Mouse (Mus musculus): Measurements from ENCODE around the gene Gm15737. TPM values are rescaled to one million over a fixed set of nuclear protein-coding genes. Genes with fewer than 3 reads are reported as not detected.

Gm15737 gene
- polyA plus RNA-seq, 1 experiment from 2014 or later, result 0.13 TPM

DNA sequence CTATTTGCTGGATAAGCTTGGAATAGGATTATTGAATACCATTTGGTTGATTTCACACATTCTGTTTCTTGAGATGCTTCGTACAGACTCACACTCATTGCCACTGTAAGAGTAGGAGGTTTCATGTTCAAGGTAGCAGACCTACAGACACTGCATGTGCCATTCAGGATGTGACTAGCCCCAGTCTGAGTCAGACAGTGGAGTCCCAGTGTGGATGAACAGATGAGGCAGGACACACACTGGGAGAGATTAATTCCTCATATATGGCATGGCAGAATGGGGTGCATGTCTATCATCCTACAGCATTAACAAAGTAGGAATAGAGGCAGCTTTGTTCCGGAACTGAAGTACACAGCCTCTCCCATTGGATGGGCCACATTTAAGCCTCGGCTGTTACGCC lies 8.1 kb downstream of the Gm15737 start:
- H3K4me2 ChIP-seq (replicated peaks; ENCODE audit: low read depth, low read length), result no peak overlapping the region
- H3K27me3 ChIP-seq (ENCODE audit: control insufficient read depth, insufficient read depth, low read length), result no peaks in the 10 kb centered on the region
- H3K9ac ChIP-seq (replicated peaks; ENCODE audit: low read depth, low read length), result no peak overlapping the region
- H3K4me3 ChIP-seq (ENCODE audit: low read depth, low read length), result no peak overlapping the region
- 91% methylated on average over 4 of the region's 4 CpGs for WGBS
- H3K27ac ChIP-seq (ENCODE audit: low read length), result no peak overlapping the region
- H3K9me3 ChIP-seq (ENCODE audit: control insufficient read depth, low read depth, low read length), result no peaks in the 10 kb centered on the region
- ATAC-seq (ENCODE audit: insufficient number of reproducible peaks, insufficient read depth, low FRiP score, low read depth), result no peak
- no peaks in the 10 kb centered on the region for H3K4me1 ChIP-seq (ENCODE audit: control insufficient read depth, insufficient read depth, low read length)
- peaks cover 12% of the 10 kb centered on the region; the same call in 1 of the 2 replicates for H3K36me3 ChIP-seq (ENCODE audit: control insufficient read depth, insufficient read depth, low read length)

DNA sequence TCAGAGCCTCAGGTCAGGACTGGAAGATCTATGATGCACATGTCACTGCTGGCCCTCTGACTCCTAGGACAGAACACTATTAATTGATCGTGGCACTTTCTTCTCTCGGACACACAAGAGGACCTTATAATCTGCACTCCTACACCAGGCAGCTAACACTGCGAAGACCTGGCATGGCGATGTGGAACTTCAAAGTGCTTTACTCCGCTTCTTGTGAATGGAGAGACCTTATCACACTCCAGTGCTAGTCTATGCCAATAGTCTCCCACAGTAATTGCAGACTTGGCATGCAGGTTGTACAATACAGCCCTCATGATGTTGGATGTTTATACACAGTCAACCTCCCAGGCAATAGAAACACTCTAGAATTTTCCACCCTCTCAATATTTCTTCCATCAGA lies 9.6 kb downstream of the Gm15737 start:
- Histone ChIP-seq H3K4me3 (ENCODE audit: low read depth, low read length) (no peak overlapping the region), H3K9me3 (ENCODE audit: control insufficient read depth, low read depth, low read length) (no peaks in the 10 kb centered on the region), H3K4me1 (ENCODE audit: control insufficient read depth, insufficient read depth, low read length) (no peaks in the 10 kb centered on the region), H3K27me3 (ENCODE audit: control insufficient read depth, insufficient read depth, low read length) (no peaks in the 10 kb centered on the region), H3K27ac (ENCODE audit: low read length) (no peak overlapping the region), H3K36me3 (ENCODE audit: control insufficient read depth, insufficient read depth, low read length) (peaks cover 11% of the 10 kb centered on the region; the same call in 1 of the 2 replicates), H3K9ac (replicated peaks; ENCODE audit: low read depth, low read length) (no peak overlapping the region), H3K4me2 (replicated peaks; ENCODE audit: low read depth, low read length) (no peak overlapping the region)
- no peak for ATAC-seq (ENCODE audit: insufficient number of reproducible peaks, insufficient read depth, low FRiP score, low read depth)
- 83% methylated on average over 5 of the region's 5 CpGs for WGBS

DNA sequence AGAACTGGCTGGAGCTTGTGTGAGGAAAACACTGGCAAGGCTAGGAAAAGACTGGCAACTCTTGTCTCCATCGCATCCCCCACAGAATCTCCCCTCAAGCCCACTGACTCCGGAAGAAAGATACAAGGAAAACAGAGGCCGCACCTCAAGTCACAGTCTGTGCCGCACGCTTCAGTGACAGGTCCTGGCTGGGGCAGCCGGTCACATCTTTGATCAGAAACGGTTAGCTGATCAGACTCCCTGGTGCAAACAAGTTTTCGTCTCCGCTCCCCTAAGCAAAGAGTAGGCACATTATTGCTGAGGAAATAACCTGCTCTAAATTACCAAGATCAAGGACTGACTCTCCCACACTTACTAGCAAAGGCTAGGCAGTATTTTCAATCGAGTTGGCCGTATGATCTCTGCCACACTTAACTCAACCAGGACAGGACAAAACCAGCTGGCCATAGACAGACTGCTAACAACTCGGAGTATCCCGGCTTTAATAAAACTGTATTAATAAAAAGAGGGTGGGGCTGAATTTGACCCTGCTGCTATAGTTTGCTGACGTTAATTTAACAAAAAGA lies 10.6 kb downstream of the Gm15737 start:
- Histone ChIP-seq H3K36me3 (ENCODE audit: control insufficient read depth, insufficient read depth, low read length) (peaks cover 13% of the 10 kb centered on the region; the same call in 1 of the 2 replicates), H3K9ac (replicated peaks; ENCODE audit: low read depth, low read length) (no peak overlapping the region), H3K9me3 (ENCODE audit: control insufficient read depth, low read depth, low read length) (no peaks in the 10 kb centered on the region), H3K27ac (ENCODE audit: low read length) (no peak overlapping the region), H3K4me2 (replicated peaks; ENCODE audit: low read depth, low read length) (no peak overlapping the region), H3K27me3 (ENCODE audit: control insufficient read depth, insufficient read depth, low read length) (no peaks in the 10 kb centered on the region), H3K4me3 (ENCODE audit: low read depth, low read length) (no peak overlapping the region), H3K4me1 (ENCODE audit: control insufficient read depth, insufficient read depth, low read length) (no peaks in the 10 kb centered on the region)
- ATAC-seq (ENCODE audit: insufficient number of reproducible peaks, insufficient read depth, low FRiP score, low read depth), result no peak
- 85% methylated on average over 14 of the region's 14 CpGs for WGBS

GRCm38 (mm10) chr6:92882446-92882845 lies 13.3 kb downstream of the Gm15737 start:
- Histone ChIP-seq H3K27me3 (ENCODE audit: control insufficient read depth, insufficient read depth, low read length) (no peaks in the 10 kb centered on the region), H3K4me2 (replicated peaks; ENCODE audit: low read depth, low read length) (no peak overlapping the region), H3K9ac (replicated peaks; ENCODE audit: low read depth, low read length) (no peak overlapping the region), H3K36me3 (ENCODE audit: control insufficient read depth, insufficient read depth, low read length) (peaks cover 19% of the 10 kb centered on the region; the same call in 1 of the 2 replicates), H3K4me3 (ENCODE audit: low read depth, low read length) (no peak overlapping the region), H3K27ac (ENCODE audit: low read length) (no peak overlapping the region), H3K4me1 (ENCODE audit: control insufficient read depth, insufficient read depth, low read length) (no peaks in the 10 kb centered on the region), H3K9me3 (ENCODE audit: control insufficient read depth, low read depth, low read length) (no peaks in the 10 kb centered on the region)
- ATAC-seq (ENCODE audit: insufficient number of reproducible peaks, insufficient read depth, low FRiP score, low read depth), result no peak
- WGBS, result 74% methylated on average over 5 of the region's 5 CpGs

GRCm38 (mm10) chr6:92883131-92883900 lies 14.2 kb downstream of the Gm15737 start:
- Histone ChIP-seq H3K9ac (replicated peaks; ENCODE audit: low read depth, low read length) (no peak overlapping the region), H3K27ac (ENCODE audit: low read length) (no peak overlapping the region), H3K27me3 (ENCODE audit: control insufficient read depth, insufficient read depth, low read length) (no peaks in the 10 kb centered on the region), H3K4me3 (ENCODE audit: low read depth, low read length) (no peak overlapping the region), H3K36me3 (ENCODE audit: control insufficient read depth, insufficient read depth, low read length) (peaks cover 19% of the 10 kb centered on the region; the same call in 1 of the 2 replicates), H3K9me3 (ENCODE audit: control insufficient read depth, low read depth, low read length) (no peaks in the 10 kb centered on the region), H3K4me1 (ENCODE audit: control insufficient read depth, insufficient read depth, low read length) (no peaks in the 10 kb centered on the region), H3K4me2 (replicated peaks; ENCODE audit: low read depth, low read length) (no peak overlapping the region)
- no peak for ATAC-seq (ENCODE audit: insufficient number of reproducible peaks, insufficient read depth, low FRiP score, low read depth)
- WGBS, result 68% methylated on average over 9 of the region's 9 CpGs

DNA sequence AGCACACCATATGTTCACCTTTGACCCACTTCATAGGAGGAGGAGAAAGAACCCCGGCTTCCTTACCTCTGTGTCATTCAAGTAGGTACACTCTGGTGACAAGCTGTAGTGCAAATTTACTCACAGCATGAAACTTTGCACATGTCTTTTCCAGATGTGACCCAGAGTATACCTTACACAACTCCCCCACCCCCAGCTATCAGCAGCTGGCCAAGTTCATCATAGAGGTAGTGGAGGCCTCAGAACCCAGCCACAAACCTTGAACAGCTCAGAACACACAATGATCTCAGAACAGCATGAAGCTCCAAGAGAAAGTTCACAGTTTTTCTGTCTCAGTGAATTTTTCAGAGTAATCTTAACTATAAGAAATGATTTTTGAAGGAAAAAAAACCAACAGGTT lies 22.4 kb downstream of the Gm15737 start:
- Histone ChIP-seq H3K9ac (replicated peaks; ENCODE audit: low read depth, low read length) (no peak overlapping the region), H3K9me3 (ENCODE audit: control insufficient read depth, low read depth, low read length) (no peaks in the 10 kb centered on the region), H3K4me2 (replicated peaks; ENCODE audit: low read depth, low read length) (no peak overlapping the region), H3K4me3 (ENCODE audit: low read depth, low read length) (no peak overlapping the region), H3K36me3 (ENCODE audit: control insufficient read depth, insufficient read depth, low read length) (peaks cover 8% of the 10 kb centered on the region), H3K27ac (ENCODE audit: low read length) (no peak overlapping the region), H3K4me1 (ENCODE audit: control insufficient read depth, insufficient read depth, low read length) (no peaks in the 10 kb centered on the region), H3K27me3 (ENCODE audit: control insufficient read depth, insufficient read depth, low read length) (no peaks in the 10 kb centered on the region)
- ATAC-seq (ENCODE audit: insufficient number of reproducible peaks, insufficient read depth, low FRiP score, low read depth), result no peak
- WGBS, result 46% methylated on average over 1 of the region's 1 CpGs

- no peak overlapping the region for H3K27ac ChIP-seq (ENCODE audit: low read length)
- 56% methylated on average over 1 of the region's 1 CpGs for WGBS
- no peaks in the 10 kb centered on the region for H3K27me3 ChIP-seq (ENCODE audit: control insufficient read depth, insufficient read depth, low read length)
- ATAC-seq (ENCODE audit: insufficient number of reproducible peaks, insufficient read depth, low FRiP score, low read depth), result no peak
- H3K9ac ChIP-seq (replicated peaks; ENCODE audit: low read depth, low read length), result no peak overlapping the region
- no peaks in the 10 kb centered on the region for H3K4me1 ChIP-seq (ENCODE audit: control insufficient read depth, insufficient read depth, low read length)
- H3K4me2 ChIP-seq (replicated peaks; ENCODE audit: low read depth, low read length), result no peak overlapping the region
- no peaks in the 10 kb centered on the region for H3K9me3 ChIP-seq (ENCODE audit: control insufficient read depth, low read depth, low read length)
- H3K36me3 ChIP-seq (ENCODE audit: control insufficient read depth, insufficient read depth, low read length), result peaks cover 26% of the 10 kb centered on the region
- H3K4me3 ChIP-seq (ENCODE audit: low read depth, low read length), result no peak overlapping the region
Measured at GRCm38 (mm10) chr6:92904037-92904436, 34.9 kb downstream of the Gm15737 start.

DNA sequence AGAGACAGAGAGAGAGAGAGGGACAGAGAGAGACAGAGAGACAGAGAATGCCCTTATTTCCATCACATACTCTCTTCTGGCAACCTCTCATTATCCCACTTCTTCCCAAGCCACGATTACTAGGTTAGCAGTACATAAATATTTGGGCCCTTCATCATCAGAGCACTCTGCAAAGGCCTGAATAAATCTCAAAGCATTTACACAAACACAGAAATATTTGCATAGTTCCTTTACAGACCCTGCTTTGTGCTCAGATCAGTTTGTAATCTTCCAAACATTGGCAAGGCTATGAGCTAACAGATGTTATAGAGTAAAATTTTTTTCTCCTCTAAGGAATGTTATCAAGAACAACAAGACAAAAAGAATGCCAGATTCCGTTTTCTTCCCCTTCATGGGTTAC lies 35.3 kb downstream of the Gm15737 start:
- no peaks in the 10 kb centered on the region for H3K27me3 ChIP-seq (ENCODE audit: control insufficient read depth, insufficient read depth, low read length)
- ATAC-seq (ENCODE audit: insufficient number of reproducible peaks, insufficient read depth, low FRiP score, low read depth), result no peak
- H3K4me2 ChIP-seq (replicated peaks; ENCODE audit: low read depth, low read length), result no peak overlapping the region
- no peak overlapping the region for H3K27ac ChIP-seq (ENCODE audit: low read length)
- H3K9me3 ChIP-seq (ENCODE audit: control insufficient read depth, low read depth, low read length), result no peaks in the 10 kb centered on the region
- H3K9ac ChIP-seq (replicated peaks; ENCODE audit: low read depth, low read length), result no peak overlapping the region
- 31% methylated on average over 2 of the region's 2 CpGs for WGBS
- no peaks in the 10 kb centered on the region for H3K4me1 ChIP-seq (ENCODE audit: control insufficient read depth, insufficient read depth, low read length)
- H3K4me3 ChIP-seq (ENCODE audit: low read depth, low read length), result no peak overlapping the region
- H3K36me3 ChIP-seq (ENCODE audit: control insufficient read depth, insufficient read depth, low read length), result peaks cover 24% of the 10 kb centered on the region
